1 mouse cellular context compared by ENCODE assay signal in genomic region chr10:62183053-62183452, GRCm38 (mm10).
TF ChIP-seq lines count a peak whose summit lies in the region.

No protein-coding gene starts in this region.

TF ChIP-seq in CH12.LX, 34 proteins besides CTCF, POLR2A, EP300 and RAD21 (continued from another document):
- TF ChIP-seq CHD1 (IDR thresholded peaks at IDR 0.05; ENCODE audit: low read depth, low read length) (no peak), TCF12 (IDR thresholded peaks at IDR 0.05; ENCODE audit: low read depth, low read length) (no peak), MAX (IDR thresholded peaks at IDR 0.05; ENCODE audit: low read length) (no peak), E2F4 (IDR thresholded peaks at IDR 0.05; ENCODE audit: insufficient replicate concordance, low read depth, low read length) (no peak), MEF2A (IDR thresholded peaks at IDR 0.05; ENCODE audit: borderline replicate concordance, low read depth, low read length) (peak; percentile 61; the same call in 1 of the 2 replicates), MXI1 (IDR thresholded peaks at IDR 0.05; ENCODE audit: low read depth, low read length) (no peak), USF2 (conservative IDR thresholded peaks at IDR 0.05; ENCODE audit: low read depth, low read length) (no peak), MAFK (IDR thresholded peaks at IDR 0.05; ENCODE audit: insufficient replicate concordance, low read length) (no peak), TBP (conservative IDR thresholded peaks at IDR 0.05; ENCODE audit: low read depth, low read length) (no peak), USF1 (IDR thresholded peaks at IDR 0.05; ENCODE audit: low read depth, low read length) (no peak), KAT2A (IDR thresholded peaks at IDR 0.05; ENCODE audit: insufficient replicate concordance, low read length) (no peak), JUN (IDR thresholded peaks at IDR 0.05; ENCODE audit: insufficient read depth, low read depth, low read length) (no peak), ZC3H11A (IDR thresholded peaks at IDR 0.05; ENCODE audit: low read depth, low read length) (peak; percentile 97), BHLHE40 (IDR thresholded peaks at IDR 0.05; ENCODE audit: low read depth, low read length) (0 out of 2 replicates have a peak, but pooled peaks have one; percentile 18), RCOR1 (conservative IDR thresholded peaks at IDR 0.05; ENCODE audit: low read depth, low read length) (0 out of 2 replicates have a peak, but pooled peaks have one; percentile 35), PAX5 (IDR thresholded peaks at IDR 0.05; ENCODE audit: low read length) (no peak), SMC3 (IDR thresholded peaks at IDR 0.05; ENCODE audit: low read depth, low read length) (peak; percentile 100), UBTF (IDR thresholded peaks at IDR 0.05; ENCODE audit: low read depth, low read length) (no peak), MYC (IDR thresholded peaks at IDR 0.05; ENCODE audit: low read depth, low read length) (peak; percentile 74; the same call in 1 of the 2 replicates), ZNF384 (IDR thresholded peaks at IDR 0.05; ENCODE audit: low read depth, low read length) (no peak), HCFC1 (IDR thresholded peaks at IDR 0.05; ENCODE audit: low read depth, low read length) (no peak), ELF1 (IDR thresholded peaks at IDR 0.05; ENCODE audit: low read depth, low read length) (peak; percentile 69), MAZ (IDR thresholded peaks at IDR 0.05; ENCODE audit: low read depth, low read length) (no peak)
